Mouse (Mus musculus): ENCODE measurements around the gene Zdhhc20. TPM values are rescaled to one million over a fixed set of nuclear protein-coding genes. Genes with fewer than 3 reads are reported as not detected.

Zdhhc20 gene
- 28.8 and 32.8 TPM in 2 replicates for polyA plus RNA-seq (2015; fragmentation: Nextera tagmentation; extraction: Ambion mirVana)

- 4% methylated on average over 57 of the region's 65 CpGs for WGBS
- H3K4me2 ChIP-seq (replicated peaks; ENCODE audit: low read depth) = peak within 1 kb of the TSS; percentile 64
- H3K4me3 ChIP-seq (ENCODE audit: low read depth, low read length) = peak within 1 kb of the TSS; percentile 88
- no peaks in the 10 kb centered on the region for H3K36me3 ChIP-seq (ENCODE audit: control insufficient read depth, insufficient read depth)
- no peaks in the 10 kb centered on the region for H3K27me3 ChIP-seq (replicated peaks; ENCODE audit: control insufficient read depth, insufficient read depth, low read length)
- peak within 1 kb of the TSS; percentile 92 for H3K27ac ChIP-seq (ENCODE audit: low read depth, low read length)
- peak; percentile 97 for ATAC-seq
- no peak for TF ChIP-seq CTCF (IDR thresholded peaks at IDR 0.05; ENCODE audit: low read depth)
- no peaks in the 10 kb centered on the region for H3K4me1 ChIP-seq (replicated peaks; ENCODE audit: control insufficient read depth, insufficient read depth, low read length)
- H3K9me3 ChIP-seq (ENCODE audit: control insufficient read depth) = no peaks in the 10 kb centered on the region
- peak within 1 kb of the TSS; percentile 98 for H3K9ac ChIP-seq (ENCODE audit: low read depth, low read length)
Observed at GRCm38 (mm10) chr14:57890011-57890842, at the start of gene Zdhhc20. Gene Zdhhc20, minus strand, starts transcription at chr14:57890276.

GRCm38 (mm10) chr14:57937297-57937696 is 47.2 kb upstream of the Zdhhc20 start:
- 80% methylated on average over 6 of the region's 6 CpGs for WGBS

GRCm38 (mm10) chr14:57934666-57935065 is 44.6 kb upstream of the Zdhhc20 start:
- no peak overlapping the region for H3K4me3 ChIP-seq (ENCODE audit: low read depth, low read length)
- H3K4me1 ChIP-seq (replicated peaks; ENCODE audit: control insufficient read depth, insufficient read depth, low read length) = no peaks in the 10 kb centered on the region
- H3K27ac ChIP-seq (ENCODE audit: low read depth, low read length) = no peak overlapping the region
- WGBS = 96% methylated on average over 13 of the region's 13 CpGs
- H3K36me3 ChIP-seq (ENCODE audit: control insufficient read depth, insufficient read depth) = peaks cover 5% of the 10 kb centered on the region
- H3K27me3 ChIP-seq (replicated peaks; ENCODE audit: control insufficient read depth, insufficient read depth, low read length) = no peaks in the 10 kb centered on the region
- no peaks in the 10 kb centered on the region for H3K9me3 ChIP-seq (ENCODE audit: control insufficient read depth)
- TF ChIP-seq CTCF (IDR thresholded peaks at IDR 0.05; ENCODE audit: low read depth) = no peak
- H3K9ac ChIP-seq (ENCODE audit: low read depth, low read length) = no peak overlapping the region
- no peak for ATAC-seq
- no peak overlapping the region for H3K4me2 ChIP-seq (replicated peaks; ENCODE audit: low read depth)

More at GRCm38 (mm10) chr14:57937297-57937696, 47.2 kb upstream of the Zdhhc20 start:
- Histone ChIP-seq H3K36me3 (ENCODE audit: control insufficient read depth, insufficient read depth) (peaks cover 21% of the 10 kb centered on the region), H3K27ac (ENCODE audit: low read depth, low read length) (no peak overlapping the region), H3K9me3 (ENCODE audit: control insufficient read depth) (no peaks in the 10 kb centered on the region), H3K27me3 (replicated peaks; ENCODE audit: control insufficient read depth, insufficient read depth, low read length) (no peaks in the 10 kb centered on the region), H3K4me1 (replicated peaks; ENCODE audit: control insufficient read depth, insufficient read depth, low read length) (no peaks in the 10 kb centered on the region), H3K4me3 (ENCODE audit: low read depth, low read length) (no peak overlapping the region), H3K4me2 (replicated peaks; ENCODE audit: low read depth) (no peak overlapping the region), H3K9ac (ENCODE audit: low read depth, low read length) (no peak overlapping the region)
- no peak for TF ChIP-seq CTCF (IDR thresholded peaks at IDR 0.05; ENCODE audit: low read depth)
- ATAC-seq = no peak

- Histone ChIP-seq H3K4me2 (replicated peaks; ENCODE audit: low read depth) (peak overlapping the region; percentile 35), H3K4me3 (ENCODE audit: low read depth, low read length) (no peak overlapping the region), H3K27ac (ENCODE audit: low read depth, low read length) (no peak overlapping the region), H3K36me3 (ENCODE audit: control insufficient read depth, insufficient read depth) (no peaks in the 10 kb centered on the region; the same call in 1 of the 2 replicates), H3K27me3 (replicated peaks; ENCODE audit: control insufficient read depth, insufficient read depth, low read length) (no peaks in the 10 kb centered on the region), H3K9ac (ENCODE audit: low read depth, low read length) (no peak overlapping the region), H3K9me3 (ENCODE audit: control insufficient read depth) (no peaks in the 10 kb centered on the region), H3K4me1 (replicated peaks; ENCODE audit: control insufficient read depth, insufficient read depth, low read length) (no peaks in the 10 kb centered on the region)
- no peak for TF ChIP-seq CTCF (IDR thresholded peaks at IDR 0.05; ENCODE audit: low read depth)
- no peak for ATAC-seq
- WGBS = 22% methylated on average over 7 of the region's 7 CpGs
Observed at GRCm38 (mm10) chr14:57933608-57934007, 43.5 kb upstream of the Zdhhc20 start.

- Histone ChIP-seq H3K4me1 (replicated peaks; ENCODE audit: control insufficient read depth, insufficient read depth, low read length) (no peaks in the 10 kb centered on the region), H3K9me3 (ENCODE audit: control insufficient read depth) (no peaks in the 10 kb centered on the region), H3K36me3 (ENCODE audit: control insufficient read depth, insufficient read depth) (no peaks in the 10 kb centered on the region; the same call in 1 of the 2 replicates), H3K9ac (ENCODE audit: low read depth, low read length) (no peak overlapping the region), H3K4me2 (replicated peaks; ENCODE audit: low read depth) (no peak overlapping the region), H3K27me3 (replicated peaks; ENCODE audit: control insufficient read depth, insufficient read depth, low read length) (no peaks in the 10 kb centered on the region), H3K27ac (ENCODE audit: low read depth, low read length) (no peak overlapping the region), H3K4me3 (ENCODE audit: low read depth, low read length) (no peak overlapping the region)
- TF ChIP-seq CTCF (IDR thresholded peaks at IDR 0.05; ENCODE audit: low read depth) = no peak
- no peak for ATAC-seq
- 56% methylated on average over 7 of the region's 7 CpGs for WGBS
Observed at GRCm38 (mm10) chr14:57932881-57933443, 42.9 kb upstream of the Zdhhc20 start.

- H3K9ac ChIP-seq (ENCODE audit: low read depth, low read length) = no peak overlapping the region
- peak; percentile 54 for ATAC-seq
- H3K9me3 ChIP-seq (ENCODE audit: control insufficient read depth) = no peaks in the 10 kb centered on the region
- H3K27ac ChIP-seq (ENCODE audit: low read depth, low read length) = peak overlapping the region; percentile 60; the same call in 1 of the 2 replicates
- no peak overlapping the region; the same call in 1 of the 2 replicates for H3K4me2 ChIP-seq (replicated peaks; ENCODE audit: low read depth)
- 47% methylated on average over 10 of the region's 10 CpGs for WGBS
- no peak for TF ChIP-seq CTCF (IDR thresholded peaks at IDR 0.05; ENCODE audit: low read depth)
- H3K27me3 ChIP-seq (replicated peaks; ENCODE audit: control insufficient read depth, insufficient read depth, low read length) = no peaks in the 10 kb centered on the region
- 0 out of 2 replicates have a peak, but pooled peaks cover 4% of the 10 kb centered on the region for H3K4me1 ChIP-seq (replicated peaks; ENCODE audit: control insufficient read depth, insufficient read depth, low read length)
- peaks cover 45% of the 10 kb centered on the region for H3K36me3 ChIP-seq (ENCODE audit: control insufficient read depth, insufficient read depth)
- no peak overlapping the region for H3K4me3 ChIP-seq (ENCODE audit: low read depth, low read length)
Observed at GRCm38 (mm10) chr14:57921428-57922131, 31.5 kb upstream of the Zdhhc20 start.
